Mouse (Mus musculus): Measurements from ENCODE around the gene Rreb1. TPM values are rescaled to one million over a fixed set of nuclear protein-coding genes. Genes with fewer than 3 reads are reported as not detected.
A peak's percentile ranks its signal among the peaks of the same experiment; 100 is the strongest.

The Rreb1 gene
- polyA plus RNA-seq, 1 experiment from 2014 or later, result 14.5 TPM

DNA sequence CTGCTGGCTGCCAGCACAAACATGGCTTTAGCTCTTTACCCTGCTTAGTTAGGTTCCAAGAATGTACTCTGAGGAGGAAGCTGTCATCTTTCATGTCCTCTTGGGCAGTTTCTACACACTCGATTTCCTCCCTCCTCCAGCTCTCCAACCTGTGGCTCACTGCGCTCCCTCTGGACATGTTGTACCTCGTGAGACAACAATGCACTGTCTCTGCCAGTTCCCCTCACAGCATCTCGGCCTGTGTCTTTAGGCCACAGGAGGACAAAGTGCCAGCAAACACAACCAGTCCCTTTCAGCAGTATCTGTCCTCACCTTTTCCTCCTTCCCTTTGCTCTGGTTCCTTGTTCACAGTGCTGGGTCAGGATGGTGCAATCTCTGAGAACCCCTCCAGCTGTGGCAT is 155.9 kb downstream of the Rreb1 start:
- 84% methylated on average over 4 of the region's 4 CpGs for WGBS
- Histone ChIP-seq H3K27ac (0 out of 2 replicates have a peak overlapping the region, but pooled peaks have one; percentile 14), H3K27me3 (no peaks in the 10 kb centered on the region), H3K9me3 (replicated peaks) (no peaks in the 10 kb centered on the region), H3K4me2 (no peak overlapping the region), H3K36me3 (peaks cover 88% of the 10 kb centered on the region), H3K4me1 (peaks cover 9% of the 10 kb centered on the region; the same call in 1 of the 2 replicates), H3K4me3 (replicated peaks) (no peak overlapping the region), H3K9ac (no peak overlapping the region)
- ATAC-seq (replicated peaks; ENCODE audit: low FRiP score), result no peak

DNA sequence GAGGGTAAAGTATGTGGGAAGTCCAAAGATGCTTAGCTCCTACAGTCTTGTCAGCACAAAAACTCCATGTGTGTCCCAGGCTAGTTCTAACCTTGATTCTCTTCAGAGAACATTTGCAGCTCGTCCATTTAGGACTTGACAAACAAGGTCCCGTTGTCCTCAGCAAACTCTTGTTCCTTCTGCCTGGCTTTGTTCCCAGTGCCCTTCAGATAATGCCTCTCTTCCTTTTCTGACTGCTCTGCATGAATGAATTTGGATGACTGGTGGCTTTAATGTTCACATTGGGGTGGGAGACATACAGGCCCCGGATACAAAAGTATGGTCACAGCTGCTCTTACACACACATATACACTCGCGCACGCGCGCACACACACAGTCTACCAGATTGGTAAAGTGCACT is 156.7 kb downstream of the Rreb1 start:
- no peak overlapping the region for H3K4me3 ChIP-seq (replicated peaks)
- WGBS, result 86% methylated on average over 8 of the region's 8 CpGs
- H3K9me3 ChIP-seq (replicated peaks), result no peaks in the 10 kb centered on the region
- H3K27ac ChIP-seq, result no peak overlapping the region
- no peak for ATAC-seq (replicated peaks; ENCODE audit: low FRiP score)
- H3K4me1 ChIP-seq, result peaks cover 10% of the 10 kb centered on the region; the same call in 1 of the 2 replicates
- H3K36me3 ChIP-seq, result peaks cover 80% of the 10 kb centered on the region
- H3K9ac ChIP-seq, result no peak overlapping the region
- H3K27me3 ChIP-seq, result no peaks in the 10 kb centered on the region
- H3K4me2 ChIP-seq, result no peak overlapping the region

DNA sequence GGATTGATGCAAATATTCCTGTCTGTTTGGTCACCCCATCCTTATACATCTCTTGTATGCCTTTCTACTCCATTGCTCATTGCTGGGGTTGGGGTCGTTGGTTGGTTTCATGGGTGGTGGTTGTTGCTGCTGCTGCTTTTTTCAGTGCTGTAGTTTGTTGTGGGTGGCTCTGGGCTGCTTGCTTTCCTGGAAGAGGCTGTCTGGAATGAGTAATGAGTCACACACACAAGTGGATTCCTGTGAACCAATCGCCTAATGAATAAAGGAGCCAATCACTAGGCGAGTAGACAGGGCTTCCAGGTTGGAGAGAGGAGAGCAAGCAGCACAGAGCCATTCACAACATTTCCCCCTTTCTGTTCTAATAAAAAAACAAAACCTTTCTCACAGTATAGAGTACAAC is 158.2 kb downstream of the Rreb1 start:
- Histone ChIP-seq H3K27me3 (no peaks in the 10 kb centered on the region), H3K4me1 (peaks cover 17% of the 10 kb centered on the region), H3K9me3 (replicated peaks) (no peaks in the 10 kb centered on the region), H3K4me3 (replicated peaks) (no peak overlapping the region), H3K27ac (no peak overlapping the region), H3K36me3 (peaks cover 66% of the 10 kb centered on the region), H3K9ac (no peak overlapping the region), H3K4me2 (no peak overlapping the region)
- ATAC-seq (replicated peaks; ENCODE audit: low FRiP score), result no peak
- WGBS, result 92% methylated on average over 3 of the region's 3 CpGs

DNA sequence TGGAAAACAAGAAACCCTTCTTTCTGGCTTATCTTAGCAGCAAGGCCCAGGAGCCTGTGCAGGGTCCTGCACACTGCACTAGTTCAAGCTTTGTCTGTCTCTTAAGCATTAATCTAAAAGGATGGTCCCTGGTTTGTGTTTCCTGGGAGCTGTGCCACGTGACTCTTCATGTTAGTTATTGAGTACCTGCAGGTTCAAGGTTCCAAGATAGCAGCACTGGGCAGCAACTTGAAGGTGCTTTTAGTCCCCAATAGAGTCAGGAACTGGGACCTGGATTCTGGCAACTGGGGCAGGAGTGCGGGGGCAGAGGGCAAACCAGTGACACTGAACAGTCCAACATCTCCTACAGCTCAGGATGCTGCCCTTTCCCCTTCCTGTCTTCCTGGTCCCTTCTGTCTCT is 162.0 kb downstream of the Rreb1 start:
- peaks cover 40% of the 10 kb centered on the region for H3K4me1 ChIP-seq
- ATAC-seq (replicated peaks; ENCODE audit: low FRiP score), result no peak
- H3K4me2 ChIP-seq, result no peak overlapping the region
- H3K27ac ChIP-seq, result peak overlapping the region; percentile 45; the same call in 1 of the 2 replicates
- 79% methylated on average over 2 of the region's 2 CpGs for WGBS
- H3K4me3 ChIP-seq (replicated peaks), result no peak overlapping the region
- no peaks in the 10 kb centered on the region for H3K9me3 ChIP-seq (replicated peaks)
- peaks cover 34% of the 10 kb centered on the region for H3K36me3 ChIP-seq
- no peaks in the 10 kb centered on the region for H3K27me3 ChIP-seq
- H3K9ac ChIP-seq, result no peak overlapping the region

DNA sequence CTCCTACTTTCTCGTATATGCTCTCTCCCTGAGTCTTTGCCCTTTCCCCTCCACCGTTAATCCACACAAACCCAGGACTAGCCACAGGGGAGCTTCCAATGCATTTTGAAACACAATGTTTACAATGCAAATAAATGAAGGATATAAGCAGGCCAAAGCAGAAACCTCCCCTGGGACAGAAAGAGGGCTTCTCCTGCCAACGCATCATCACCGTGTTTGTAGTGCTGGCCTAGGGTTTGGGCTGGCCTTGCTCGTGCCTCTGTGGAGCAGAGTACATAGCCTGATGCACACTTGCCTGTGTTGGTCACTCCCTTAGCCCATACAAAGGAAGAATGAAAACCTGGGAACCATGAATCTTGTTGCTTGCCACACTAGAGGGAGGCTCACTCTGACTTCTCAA is 162.4 kb downstream of the Rreb1 start:
- WGBS, result 69% methylated on average over 5 of the region's 5 CpGs
- H3K4me1 ChIP-seq, result peaks cover 40% of the 10 kb centered on the region
- peak overlapping the region; percentile 45; the same call in 1 of the 2 replicates for H3K27ac ChIP-seq
- H3K36me3 ChIP-seq, result peaks cover 34% of the 10 kb centered on the region
- H3K4me2 ChIP-seq, result no peak overlapping the region
- no peaks in the 10 kb centered on the region for H3K9me3 ChIP-seq (replicated peaks)
- H3K27me3 ChIP-seq, result no peaks in the 10 kb centered on the region
- ATAC-seq (replicated peaks; ENCODE audit: low FRiP score), result no peak
- H3K9ac ChIP-seq, result no peak overlapping the region
- no peak overlapping the region for H3K4me3 ChIP-seq (replicated peaks)

DNA sequence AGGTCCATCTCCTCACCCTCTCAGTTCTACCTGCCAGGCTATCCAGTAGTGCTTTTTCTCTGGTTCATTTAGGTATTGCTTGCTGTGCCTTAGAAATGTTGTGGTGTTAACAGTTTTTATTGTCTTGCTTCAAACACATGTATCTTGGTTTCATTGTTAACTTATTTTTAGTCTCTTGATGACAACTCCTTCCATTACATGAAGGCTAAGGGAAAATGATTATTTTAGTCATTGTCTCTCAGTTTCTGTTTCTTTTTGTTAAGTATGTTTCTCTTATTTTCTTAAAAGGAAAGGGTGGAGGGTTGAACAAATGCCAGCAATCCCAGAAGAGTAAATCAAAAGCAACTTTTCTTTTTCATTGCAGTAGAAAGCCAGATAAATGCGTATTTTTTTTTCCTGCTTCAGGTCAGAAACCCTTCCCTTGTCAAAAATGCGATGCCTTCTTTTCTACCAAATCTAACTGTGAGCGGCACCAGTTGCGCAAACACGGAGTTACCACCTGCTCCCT is 163.0 kb downstream of the Rreb1 start:
- Histone ChIP-seq H3K27ac (peak overlapping the region; percentile 82), H3K9me3 (replicated peaks) (no peaks in the 10 kb centered on the region), H3K9ac (no peak overlapping the region), H3K4me1 (peaks cover 40% of the 10 kb centered on the region), H3K27me3 (no peaks in the 10 kb centered on the region), H3K4me3 (replicated peaks) (no peak overlapping the region), H3K36me3 (peaks cover 29% of the 10 kb centered on the region), H3K4me2 (no peak overlapping the region)
- ATAC-seq (replicated peaks; ENCODE audit: low FRiP score), result no peak
- WGBS, result 68% methylated on average over 5 of the region's 5 CpGs

DNA sequence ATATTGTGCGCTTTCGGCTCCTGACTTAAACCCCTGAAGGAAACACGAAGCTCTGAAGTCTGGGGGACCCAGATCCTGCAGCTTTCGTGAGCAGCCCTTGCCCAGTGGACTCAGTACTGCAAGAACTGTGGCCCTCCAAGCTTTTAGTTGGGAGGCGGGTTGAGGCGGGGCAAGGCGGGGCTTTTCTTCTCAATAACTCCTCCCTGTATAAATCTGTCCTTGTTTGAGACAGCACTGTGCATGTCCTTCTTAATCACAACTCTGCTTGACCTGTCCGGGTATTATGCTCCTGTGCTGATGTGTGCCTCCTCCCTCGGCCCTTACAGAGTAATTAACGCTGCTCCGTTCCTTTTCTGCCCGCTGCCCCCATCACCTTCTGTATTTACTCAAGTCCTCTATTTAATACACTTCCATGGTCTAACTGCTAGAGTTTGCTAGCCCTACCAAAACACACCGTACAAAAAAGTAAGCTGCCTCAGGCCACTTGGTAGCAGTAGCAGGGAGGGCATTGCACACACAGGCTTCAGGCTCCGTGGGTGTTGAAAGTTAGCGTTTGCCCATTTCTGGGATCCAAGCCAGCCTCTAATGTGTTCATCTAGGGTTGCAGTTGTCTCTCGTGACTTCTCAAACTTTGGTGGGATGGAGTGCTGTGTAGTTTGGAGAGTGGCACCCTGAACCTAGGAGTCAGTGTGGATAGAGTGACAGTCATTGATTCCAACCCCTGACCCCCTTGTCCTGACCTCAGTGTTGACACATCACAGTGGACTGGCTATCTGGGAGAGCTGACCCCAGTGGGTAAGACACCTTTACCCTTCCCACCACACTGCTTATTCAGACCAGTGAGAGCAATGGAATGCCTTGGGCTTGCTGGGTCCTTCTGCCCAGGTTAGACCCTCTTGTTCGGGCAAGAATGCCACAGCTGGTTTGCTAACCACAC is 164.0 kb downstream of the Rreb1 start:
- peaks cover 23% of the 10 kb centered on the region for H3K36me3 ChIP-seq
- no peaks in the 10 kb centered on the region for H3K27me3 ChIP-seq
- WGBS, result 41% methylated on average over 17 of the region's 17 CpGs
- ATAC-seq (replicated peaks; ENCODE audit: low FRiP score), result peak; percentile 36
- H3K27ac ChIP-seq, result peak overlapping the region; percentile 82
- no peaks in the 10 kb centered on the region for H3K9me3 ChIP-seq (replicated peaks)
- no peak overlapping the region for H3K4me2 ChIP-seq
- peaks cover 43% of the 10 kb centered on the region for H3K4me1 ChIP-seq
- H3K9ac ChIP-seq, result no peak overlapping the region
- H3K4me3 ChIP-seq (replicated peaks), result no peak overlapping the region

DNA sequence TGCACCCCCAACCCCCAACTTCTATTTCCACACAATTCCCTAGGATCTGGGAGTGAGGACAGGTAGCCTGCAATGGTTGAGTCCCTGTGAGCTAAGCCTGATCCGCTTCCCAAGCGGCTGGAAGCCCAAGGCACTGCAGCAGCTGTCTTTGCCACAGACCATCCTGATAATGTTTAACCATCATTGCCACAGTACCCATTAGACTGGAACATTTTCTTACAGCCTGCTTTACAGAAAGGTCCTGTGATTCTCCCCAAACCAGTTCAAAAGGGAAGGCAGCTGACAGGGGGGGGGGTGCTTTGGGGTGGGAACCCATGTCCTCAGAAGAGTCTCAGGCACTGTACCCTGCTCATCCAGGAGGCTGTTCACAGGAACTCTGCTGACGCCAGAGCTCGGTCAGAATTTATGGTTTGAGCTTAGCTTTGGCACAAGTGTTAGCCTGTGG is 164.7 kb downstream of the Rreb1 start:
- H3K27me3 ChIP-seq, result no peaks in the 10 kb centered on the region
- H3K9ac ChIP-seq, result no peak overlapping the region
- H3K4me2 ChIP-seq, result no peak overlapping the region
- H3K4me1 ChIP-seq, result peaks cover 43% of the 10 kb centered on the region
- peaks cover 26% of the 10 kb centered on the region for H3K36me3 ChIP-seq
- H3K27ac ChIP-seq, result peak overlapping the region; percentile 82
- H3K4me3 ChIP-seq (replicated peaks), result no peak overlapping the region
- peak; percentile 77 for ATAC-seq (replicated peaks; ENCODE audit: low FRiP score)
- WGBS, result 35% methylated on average over 4 of the region's 4 CpGs
- H3K9me3 ChIP-seq (replicated peaks), result no peaks in the 10 kb centered on the region

DNA sequence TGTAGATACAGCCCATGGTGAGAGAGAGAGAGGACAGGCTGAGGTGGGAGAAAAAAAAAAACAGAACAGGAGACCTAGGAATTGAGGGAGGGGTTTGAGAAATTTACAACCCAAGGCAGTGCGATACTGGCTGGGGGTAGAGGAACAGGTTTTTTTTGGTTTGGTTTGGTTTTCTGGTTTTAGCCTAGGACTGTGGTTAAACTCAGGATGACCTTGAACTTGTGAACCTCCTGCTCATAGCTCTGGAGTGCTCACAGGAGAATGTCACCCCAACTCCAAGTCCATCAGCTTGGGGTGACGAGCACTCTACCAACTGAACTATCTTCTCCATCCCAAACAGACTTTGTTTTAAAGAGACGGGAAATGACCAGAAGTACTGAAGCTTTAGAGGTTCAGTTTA is 165.3 kb downstream of the Rreb1 start:
- peak overlapping the region; percentile 82 for H3K27ac ChIP-seq
- H3K9me3 ChIP-seq (replicated peaks), result no peaks in the 10 kb centered on the region
- H3K36me3 ChIP-seq, result peaks cover 27% of the 10 kb centered on the region
- H3K4me1 ChIP-seq, result peaks cover 43% of the 10 kb centered on the region
- H3K4me2 ChIP-seq, result no peak overlapping the region
- no peak overlapping the region for H3K4me3 ChIP-seq (replicated peaks)
- no peak overlapping the region for H3K9ac ChIP-seq
- WGBS, result 58% methylated on average over 3 of the region's 3 CpGs
- ATAC-seq (replicated peaks; ENCODE audit: low FRiP score), result no peak
- no peaks in the 10 kb centered on the region for H3K27me3 ChIP-seq

DNA sequence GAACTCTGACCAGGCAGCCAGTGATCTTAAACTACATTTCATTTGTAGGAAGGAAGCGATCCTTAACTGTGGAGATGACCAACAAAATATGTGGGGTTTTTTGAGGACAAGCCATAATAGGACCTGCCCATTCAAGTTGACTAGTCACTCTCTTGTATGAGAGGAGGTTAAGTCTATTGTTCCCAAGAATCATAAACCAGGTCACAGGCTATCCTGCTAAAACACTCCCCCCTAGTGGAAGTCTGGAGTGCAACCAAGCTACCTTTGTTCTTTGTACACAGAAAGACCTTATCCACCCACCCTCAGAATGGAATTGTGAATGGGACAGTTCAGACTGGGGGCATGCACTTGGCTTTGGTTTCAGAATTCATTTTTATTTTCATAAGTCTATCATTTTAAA is 166.1 kb downstream of the Rreb1 start:
- H3K27ac ChIP-seq, result 0 out of 2 replicates have a peak overlapping the region, but pooled peaks have one; percentile 82
- H3K36me3 ChIP-seq, result peaks cover 32% of the 10 kb centered on the region
- peaks cover 43% of the 10 kb centered on the region for H3K4me1 ChIP-seq
- ATAC-seq (replicated peaks; ENCODE audit: low FRiP score), result no peak
- no peaks in the 10 kb centered on the region for H3K27me3 ChIP-seq
- no peaks in the 10 kb centered on the region for H3K9me3 ChIP-seq (replicated peaks)
- no peak overlapping the region for H3K9ac ChIP-seq
- WGBS, result 77% methylated on average over 1 of the region's 1 CpGs
- no peak overlapping the region for H3K4me2 ChIP-seq
- H3K4me3 ChIP-seq (replicated peaks), result no peak overlapping the region

DNA sequence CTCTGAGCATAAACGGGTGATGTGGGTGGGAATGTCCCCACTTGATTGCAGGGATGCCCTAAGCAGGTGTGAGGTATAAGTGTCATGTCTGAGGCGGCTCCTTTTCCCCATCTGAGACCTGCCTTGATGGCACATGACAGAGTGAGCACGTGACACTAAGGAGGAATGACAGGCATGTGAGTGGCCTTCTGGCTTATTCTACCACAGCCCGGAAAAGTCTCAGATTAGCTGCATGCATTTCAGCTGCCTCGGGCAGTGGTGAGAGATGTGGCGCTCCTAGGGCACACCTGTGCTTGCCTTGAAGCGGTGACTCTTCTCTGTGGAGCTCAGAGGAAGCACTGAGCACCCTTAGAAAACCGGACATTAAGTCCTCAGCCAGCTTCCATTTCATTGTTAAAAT is 167.2 kb downstream of the Rreb1 start:
- no peaks in the 10 kb centered on the region for H3K27me3 ChIP-seq
- peaks cover 37% of the 10 kb centered on the region for H3K4me1 ChIP-seq
- H3K27ac ChIP-seq, result no peak overlapping the region
- 83% methylated on average over 8 of the region's 8 CpGs for WGBS
- H3K9ac ChIP-seq, result no peak overlapping the region
- ATAC-seq (replicated peaks; ENCODE audit: low FRiP score), result no peak
- H3K9me3 ChIP-seq (replicated peaks), result no peaks in the 10 kb centered on the region
- peaks cover 43% of the 10 kb centered on the region for H3K36me3 ChIP-seq
- H3K4me3 ChIP-seq (replicated peaks), result no peak overlapping the region
- no peak overlapping the region for H3K4me2 ChIP-seq

DNA sequence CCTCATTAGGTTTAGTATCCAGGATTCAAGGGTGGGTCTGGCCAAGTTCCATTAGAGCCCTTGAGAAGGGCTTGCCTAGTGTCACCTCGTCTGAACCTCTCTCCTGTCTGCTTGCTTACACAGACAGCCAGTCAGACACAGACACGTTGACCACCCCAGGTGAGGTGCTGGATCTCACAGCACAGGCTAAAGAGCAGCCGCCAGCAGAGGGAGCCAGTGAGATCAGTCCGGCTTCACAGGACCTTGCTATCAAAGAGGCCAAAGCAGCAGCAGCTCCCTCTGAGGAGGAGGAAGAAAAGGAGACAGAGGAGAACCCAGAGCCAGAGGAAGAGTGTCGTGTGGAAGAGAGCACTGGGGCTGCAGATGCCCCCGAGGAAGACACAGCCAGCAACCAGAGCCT is 168.5 kb downstream of the Rreb1 start:
- H3K36me3 ChIP-seq, result peaks cover 52% of the 10 kb centered on the region
- H3K27ac ChIP-seq, result no peak overlapping the region
- H3K4me2 ChIP-seq, result no peak overlapping the region
- H3K9ac ChIP-seq, result no peak overlapping the region
- H3K4me3 ChIP-seq (replicated peaks), result no peak overlapping the region
- H3K9me3 ChIP-seq (replicated peaks), result no peaks in the 10 kb centered on the region
- ATAC-seq (replicated peaks; ENCODE audit: low FRiP score), result no peak
- 21% methylated on average over 6 of the region's 6 CpGs for WGBS
- H3K27me3 ChIP-seq, result no peaks in the 10 kb centered on the region
- peaks cover 27% of the 10 kb centered on the region for H3K4me1 ChIP-seq
